Mouse (Mus musculus) layer of hippocampus, adult 6 months (tissue): Measurements from ENCODE around the gene Olfr709-ps1. TPM values are rescaled to one million over a fixed set of nuclear protein-coding genes. Genes with fewer than 3 reads are reported as not detected.

Experiments
- long read RNA-seq, 2 experiments: library from polyadenylated mRNA; unstranded; transcript quantifications; one replicate each; pipeline ENCODE4 v2.0.0; 2019 to 2020
- polyA plus RNA-seq: library from polyadenylated mRNA; unstranded; fragments of <200 nt; fragmentation: Nextera tagmentation; gene quantifications from 2 replicates; pipeline ENCODE4 v1.2.3, GENCODE M21; 2021

The Olfr709-ps1 gene
- polyA plus RNA-seq = not detected in 2 replicates
- long read RNA-seq, experiment 1 = 0 reads
- long read RNA-seq, experiment 2 = 0 reads

DNA sequence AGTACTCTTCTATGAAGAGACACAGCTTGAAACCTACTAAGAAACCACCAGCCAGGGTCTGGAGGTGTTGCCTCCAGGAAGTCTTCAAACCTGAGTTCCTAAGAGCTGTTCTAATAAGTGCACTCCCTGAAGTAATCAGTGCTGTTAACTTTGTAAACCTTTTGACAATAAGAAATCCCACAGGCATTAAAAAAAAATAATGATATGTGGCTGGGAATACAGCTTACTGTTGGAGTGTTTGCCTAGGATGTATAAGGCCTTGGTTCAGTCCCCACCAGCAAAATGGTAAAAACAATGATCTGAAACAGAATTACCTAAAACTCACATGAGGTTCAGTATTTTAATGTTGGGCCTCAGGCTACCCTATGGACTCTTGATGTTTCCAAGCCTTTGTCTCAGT, at the start of gene Olfr709-ps1:
Gene Olfr709-ps1 (minus strand): TSS at position 101 of the 400 bp plus-strand sequence.

DNA sequence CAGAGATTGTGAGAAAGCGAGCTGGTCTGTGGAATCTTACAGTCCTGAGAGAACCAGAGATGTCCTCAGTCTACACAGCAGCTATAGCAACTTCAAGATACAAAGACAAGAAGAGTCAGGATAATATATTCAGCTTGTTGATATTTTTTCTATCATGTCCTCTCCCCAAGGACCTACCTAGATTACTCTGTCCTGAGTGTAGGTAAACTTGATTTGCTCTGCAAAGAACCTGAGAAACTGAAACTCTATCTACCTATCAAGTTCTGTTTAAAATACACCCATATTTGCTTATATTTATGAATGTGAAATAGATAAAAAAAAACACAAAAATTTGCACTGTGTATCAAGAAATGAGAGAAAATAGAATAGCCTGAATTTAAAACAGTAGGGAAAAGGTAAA, 43.3 kb upstream of the Olfr709-ps1 start, which contains the start of gene Olfr711:
Gene Olfr711 (minus strand): TSS at position 101 of the 400 bp plus-strand sequence.

DNA sequence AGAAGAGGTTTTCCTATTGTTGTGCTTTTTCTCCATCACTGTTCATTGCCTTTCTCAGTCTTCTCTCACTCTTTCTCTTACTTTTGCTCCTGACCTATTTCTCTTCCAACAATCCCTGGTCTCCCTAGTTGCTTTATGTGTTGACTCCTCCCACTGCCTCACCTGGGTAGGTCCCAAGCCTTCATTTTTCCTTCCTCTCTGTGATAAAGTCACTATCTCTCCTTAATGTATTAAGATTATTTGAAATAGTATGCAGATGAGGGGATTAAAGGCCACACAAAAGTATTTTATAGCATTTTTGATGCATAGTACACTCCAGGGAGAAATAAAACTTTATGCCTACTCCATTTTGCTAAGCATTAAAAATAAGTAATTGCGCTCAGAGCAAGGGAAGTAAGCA, 31.8 kb upstream of the Olfr709-ps1 start, which contains the start of gene Olfr6:
Gene Olfr6 (minus strand): TSS at position 101 of the 400 bp plus-strand sequence.

DNA sequence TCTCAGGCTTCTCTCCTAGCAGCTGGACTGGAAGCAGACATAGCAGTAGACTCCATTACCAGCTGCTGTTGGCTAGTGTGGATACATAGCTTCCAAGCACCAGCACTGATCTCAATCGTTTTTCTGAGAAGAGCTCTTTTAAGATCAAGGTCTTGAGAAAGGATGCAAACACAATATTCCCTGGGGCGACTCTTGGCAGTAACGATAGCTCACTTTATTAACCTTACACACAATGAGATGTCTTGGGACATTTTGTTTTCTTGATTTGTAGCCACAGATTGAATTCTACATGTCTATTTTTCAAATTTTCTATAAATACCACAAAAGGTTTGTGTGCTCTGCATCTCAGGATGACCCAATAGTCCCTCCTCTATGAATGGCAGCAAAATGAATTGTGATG, 16.2 kb upstream of the Olfr709-ps1 start, which contains the start of gene Olfr710:
Gene Olfr710 (minus strand): TSS at position 101 of the 400 bp plus-strand sequence.

DNA sequence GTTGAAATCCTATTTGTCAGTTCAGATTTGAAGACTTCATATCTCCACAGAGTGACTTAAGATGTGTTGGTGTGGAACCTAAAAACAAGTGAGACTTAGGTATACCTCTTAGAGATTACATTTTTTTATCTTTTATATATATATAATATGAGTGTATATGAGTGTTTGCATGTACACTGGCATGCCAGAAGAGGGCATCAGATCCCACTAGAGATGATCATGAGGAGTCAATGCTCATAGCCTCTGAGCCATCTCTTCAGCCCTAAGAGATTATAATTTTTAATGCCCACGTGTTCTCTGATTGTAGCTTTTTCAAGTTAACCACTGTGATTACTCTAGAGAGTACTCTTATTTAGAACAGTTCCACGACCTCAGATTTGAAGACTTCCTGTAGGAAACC, 24.3 kb downstream of the Olfr709-ps1 start, which contains the start of gene Olfr1532-ps1:
Gene Olfr1532-ps1 (plus strand): TSS at position 326 of the 400 bp plus-strand sequence.

DNA sequence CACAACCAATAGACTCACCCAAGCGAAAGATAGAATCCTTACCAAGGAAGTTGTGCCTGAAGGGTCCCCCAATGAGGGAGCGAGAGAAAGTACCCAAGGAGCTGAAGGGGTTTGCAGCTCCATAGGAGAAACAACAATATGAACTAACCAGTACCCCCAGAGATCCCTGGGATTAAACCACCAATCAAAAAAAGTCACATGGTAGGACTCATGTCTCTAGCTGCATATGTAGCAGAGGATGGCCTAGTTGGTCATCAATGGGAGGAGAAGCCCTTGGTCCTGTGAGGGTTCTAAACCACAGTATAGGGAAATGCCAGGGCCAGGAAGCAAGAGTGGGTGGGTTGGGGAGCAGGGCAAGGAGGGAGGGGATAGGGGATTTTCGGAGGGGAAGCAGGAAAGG, 30.9 kb downstream of the Olfr709-ps1 start, which contains the start of gene Olfr707:
Gene Olfr707 (minus strand): TSS at position 101 of the 400 bp plus-strand sequence.

DNA sequence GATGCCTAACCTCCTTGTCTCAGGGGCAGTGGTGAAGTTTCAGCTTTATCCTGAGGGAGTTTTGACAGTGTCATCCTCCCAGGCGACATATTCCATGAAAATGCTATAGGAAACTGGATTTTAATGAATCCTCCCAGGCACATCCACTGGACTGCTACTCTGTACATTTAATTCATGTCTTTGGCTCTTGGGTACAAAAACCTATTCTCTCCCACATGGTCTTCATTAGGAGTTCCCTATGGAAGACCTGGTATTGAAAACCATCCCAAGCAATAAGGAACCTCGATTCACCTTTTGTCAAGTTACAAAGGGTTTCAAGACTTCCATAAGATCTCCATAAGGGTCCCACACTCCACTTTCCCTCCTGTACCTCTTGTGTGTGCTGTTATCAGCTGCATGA, 44.0 kb downstream of the Olfr709-ps1 start, which contains the start of gene Olfr706:
Gene Olfr706 (minus strand): TSS at position 101 of the 400 bp plus-strand sequence.

DNA sequence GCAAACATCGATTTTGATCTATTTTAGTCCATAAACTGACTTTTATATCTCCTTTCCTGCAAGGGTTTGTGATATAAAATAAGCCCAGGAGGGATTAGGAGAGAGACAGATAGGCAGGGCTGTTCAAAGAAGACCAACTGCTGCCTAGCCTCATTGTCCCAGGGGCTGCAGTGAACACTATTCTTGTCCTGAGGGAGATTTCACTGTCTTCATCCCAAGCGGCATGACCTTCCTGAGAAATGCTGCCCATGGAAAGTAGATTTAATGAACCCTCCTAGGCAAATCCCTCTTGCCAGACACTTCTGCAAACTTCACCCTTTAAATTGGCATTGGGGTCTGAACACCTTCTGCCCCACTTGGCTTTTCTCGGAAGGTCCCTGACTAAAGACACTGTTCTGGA, 55.2 kb downstream of the Olfr709-ps1 start, which contains the start of gene Olfr705:
Gene Olfr705 (minus strand): TSS at position 101 of the 400 bp plus-strand sequence.

Other genes with a start within 250 kb of the Olfr709-ps1 start
- not detected in 2 replicates for gene Olfr694, start 240.4 kb downstream of the Olfr709-ps1 start, polyA plus RNA-seq
- gene Olfr695, start 215.8 kb downstream of the Olfr709-ps1 start, polyA plus RNA-seq = not detected in 2 replicates
- not detected in 2 replicates for gene Olfr697, start 189.8 kb downstream of the Olfr709-ps1 start, polyA plus RNA-seq
- not detected in 2 replicates for gene Olfr698, start 176.8 kb downstream of the Olfr709-ps1 start, polyA plus RNA-seq
- gene Olfr699, start 139.0 kb downstream of the Olfr709-ps1 start, polyA plus RNA-seq = not detected in 2 replicates
- gene Olfr700, start 123.4 kb downstream of the Olfr709-ps1 start, polyA plus RNA-seq = not detected in 2 replicates
- not detected in 2 replicates for gene Olfr701, start 118.1 kb downstream of the Olfr709-ps1 start, polyA plus RNA-seq
- not detected in 2 replicates for gene Olfr702, start 98.3 kb downstream of the Olfr709-ps1 start, polyA plus RNA-seq
- not detected in 2 replicates for gene Olfr703, start 88.9 kb downstream of the Olfr709-ps1 start, polyA plus RNA-seq
- gene Olfr704, start 69.0 kb downstream of the Olfr709-ps1 start, polyA plus RNA-seq = not detected in 2 replicates
- not detected in 2 replicates for gene Olfr705, start 55.3 kb downstream of the Olfr709-ps1 start, polyA plus RNA-seq
- gene Olfr706, start 44.1 kb downstream of the Olfr709-ps1 start, polyA plus RNA-seq = not detected in 2 replicates
- gene Olfr707, start 31.0 kb downstream of the Olfr709-ps1 start, polyA plus RNA-seq = not detected in 2 replicates
- not detected in 2 replicates for gene Olfr1532-ps1, start 24.2 kb downstream of the Olfr709-ps1 start, polyA plus RNA-seq
- not detected in 2 replicates for gene Olfr710, start 16.1 kb upstream of the Olfr709-ps1 start, polyA plus RNA-seq
- not detected in 2 replicates for gene Olfr6, start 31.7 kb upstream of the Olfr709-ps1 start, polyA plus RNA-seq
- gene Olfr711, start 43.2 kb upstream of the Olfr709-ps1 start, polyA plus RNA-seq = not detected in 2 replicates
- not detected in 2 replicates for gene Olfr2, start 73.9 kb upstream of the Olfr709-ps1 start, polyA plus RNA-seq
- gene Olfr713, start 99.0 kb upstream of the Olfr709-ps1 start, polyA plus RNA-seq = not detected in 2 replicates
- gene Olfr714, start 138.8 kb upstream of the Olfr709-ps1 start, polyA plus RNA-seq = not detected in 2 replicates
- gene Olfr17, start 161.0 kb upstream of the Olfr709-ps1 start, polyA plus RNA-seq = not detected in 2 replicates
- gene Olfr715b, start 178.2 kb upstream of the Olfr709-ps1 start, polyA plus RNA-seq = not detected in 2 replicates
- not detected in 2 replicates for gene Olfr715, start 198.9 kb upstream of the Olfr709-ps1 start, polyA plus RNA-seq
- gene Olfr716, start 206.1 kb upstream of the Olfr709-ps1 start, polyA plus RNA-seq = not detected in 2 replicates
- gene Nlrp14, start 234.8 kb upstream of the Olfr709-ps1 start, polyA plus RNA-seq = not detected in 2 replicates